Mouse (Mus musculus): Measurements from ENCODE around the gene Hoxa3. TPM values are rescaled to one million over a fixed set of nuclear protein-coding genes. Genes with fewer than 3 reads are reported as not detected.

The Hoxa3 gene
- polyA plus RNA-seq, 1 experiment from 2014 or later, result 9.4 TPM

DNA sequence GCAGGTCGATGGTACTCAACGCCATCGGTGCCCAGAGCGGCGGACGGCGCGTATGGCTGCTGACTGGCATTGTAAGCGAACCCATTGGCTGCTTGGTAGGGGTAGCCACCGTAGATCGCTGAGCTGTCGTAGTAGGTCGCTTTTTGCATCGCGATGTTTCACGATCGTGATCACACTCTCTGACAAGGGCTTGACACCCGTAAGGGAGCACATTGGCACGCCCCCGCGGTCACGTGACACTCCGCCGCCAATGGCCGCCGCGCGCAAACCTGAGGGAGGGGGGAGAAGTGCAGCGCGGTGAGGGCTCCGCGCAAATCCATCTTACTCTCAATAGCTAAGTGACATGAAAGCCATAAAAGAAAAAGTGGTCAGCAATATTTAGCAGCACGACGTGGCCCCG lies 40.6 kb downstream of the Hoxa3 start:
- Histone ChIP-seq H3K9ac (peak overlapping the region; percentile 53), H3K27ac (peak overlapping the region; percentile 95), H3K27me3 (peaks cover 80% of the 10 kb centered on the region), H3K4me2 (peak overlapping the region; percentile 90), H3K9me3 (no peaks in the 10 kb centered on the region), H3K4me1 (peaks cover 35% of the 10 kb centered on the region), H3K4me3 (peak overlapping the region; percentile 40), H3K36me3 (no peaks in the 10 kb centered on the region)
- ATAC-seq (ENCODE audit: borderline replicate concordance, extremely low read depth, low FRiP score, low TSS enrichment), result peak; percentile 81
- 0% methylated on average over 35 of the region's 35 CpGs for WGBS

GRCm38 (mm10) chr6:52171938-52172337 lies 41.2 kb downstream of the Hoxa3 start:
- H3K9me3 ChIP-seq, result no peaks in the 10 kb centered on the region
- no peaks in the 10 kb centered on the region for H3K36me3 ChIP-seq
- no peak for ATAC-seq (ENCODE audit: borderline replicate concordance, extremely low read depth, low FRiP score, low TSS enrichment)
- H3K4me1 ChIP-seq, result peaks cover 35% of the 10 kb centered on the region
- H3K9ac ChIP-seq, result peak overlapping the region; percentile 53
- WGBS, result 13% methylated on average over 7 of the region's 7 CpGs
- H3K27ac ChIP-seq, result peak overlapping the region; percentile 95
- H3K4me2 ChIP-seq, result peak overlapping the region; percentile 90
- H3K27me3 ChIP-seq, result peaks cover 76% of the 10 kb centered on the region
- H3K4me3 ChIP-seq, result peak overlapping the region; percentile 40

GRCm38 (mm10) chr6:52171331-52171730 lies 41.8 kb downstream of the Hoxa3 start:
- Histone ChIP-seq H3K27me3 (peaks cover 77% of the 10 kb centered on the region), H3K9me3 (no peaks in the 10 kb centered on the region), H3K4me1 (peaks cover 35% of the 10 kb centered on the region), H3K4me2 (peak overlapping the region; percentile 90), H3K36me3 (no peaks in the 10 kb centered on the region), H3K27ac (peak overlapping the region; percentile 95), H3K9ac (no peak overlapping the region), H3K4me3 (no peak overlapping the region)
- ATAC-seq (ENCODE audit: borderline replicate concordance, extremely low read depth, low FRiP score, low TSS enrichment), result no peak
- WGBS, result 6% methylated on average over 4 of the region's 4 CpGs

GRCm38 (mm10) chr6:52170898-52171223 lies 42.3 kb downstream of the Hoxa3 start:
- peak overlapping the region; percentile 44 for H3K9ac ChIP-seq
- peaks cover 37% of the 10 kb centered on the region for H3K4me1 ChIP-seq
- H3K36me3 ChIP-seq, result no peaks in the 10 kb centered on the region
- peaks cover 74% of the 10 kb centered on the region for H3K27me3 ChIP-seq
- ATAC-seq (ENCODE audit: borderline replicate concordance, extremely low read depth, low FRiP score, low TSS enrichment), result no peak
- peak overlapping the region; percentile 90 for H3K4me2 ChIP-seq
- H3K9me3 ChIP-seq, result no peaks in the 10 kb centered on the region
- H3K4me3 ChIP-seq, result peak overlapping the region; percentile 29
- WGBS, result 18% methylated on average over 5 of the region's 5 CpGs
- peak overlapping the region; percentile 95 for H3K27ac ChIP-seq

GRCm38 (mm10) chr6:52170166-52170897 lies 42.8 kb downstream of the Hoxa3 start:
- peaks cover 76% of the 10 kb centered on the region for H3K27me3 ChIP-seq
- peak; percentile 37; the same call in 1 of the 2 replicates for ATAC-seq (ENCODE audit: borderline replicate concordance, extremely low read depth, low FRiP score, low TSS enrichment)
- 4% methylated on average over 40 of the region's 40 CpGs for WGBS

DNA sequence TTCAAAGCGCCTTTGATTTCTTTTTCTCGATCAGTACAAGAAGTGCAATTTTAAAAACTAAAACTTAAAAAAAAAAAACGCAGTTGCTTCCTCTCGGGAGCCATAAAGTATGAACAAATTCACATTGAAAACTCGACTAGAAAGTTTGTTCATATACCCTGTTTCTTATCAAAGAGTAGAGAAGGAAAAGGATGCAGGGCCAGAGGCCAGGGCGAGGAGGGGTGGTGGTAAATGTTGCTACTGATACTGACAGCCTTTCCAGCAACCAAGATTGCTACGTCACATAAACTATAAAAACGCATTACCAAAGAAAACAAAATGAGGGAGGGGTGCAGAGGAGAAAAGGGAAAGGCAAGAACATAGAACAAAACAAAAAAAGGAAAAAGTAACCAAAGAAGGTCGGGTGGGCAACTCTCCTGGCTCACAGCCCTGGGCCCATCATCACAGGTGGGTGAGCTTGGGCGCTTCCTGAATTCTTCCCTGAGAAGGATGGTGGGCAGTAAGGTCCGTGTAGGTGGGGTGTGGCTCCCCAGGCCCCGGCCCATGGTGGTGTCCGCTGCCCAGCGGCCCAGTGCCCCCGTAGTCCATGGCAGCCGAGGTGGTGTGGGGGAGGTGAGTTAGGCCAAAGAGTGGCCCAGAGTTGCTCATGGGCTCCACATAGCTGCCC lies 43.5 kb downstream of the Hoxa3 start:
- Histone ChIP-seq H3K27me3 (peaks cover 73% of the 10 kb centered on the region), H3K27ac (peak overlapping the region; percentile 95), H3K9ac (peak overlapping the region; percentile 44), H3K4me2 (peak overlapping the region; percentile 90), H3K36me3 (no peaks in the 10 kb centered on the region), H3K4me1 (peaks cover 42% of the 10 kb centered on the region), H3K4me3 (peak overlapping the region; percentile 29), H3K9me3 (no peaks in the 10 kb centered on the region)
- no peak for ATAC-seq (ENCODE audit: borderline replicate concordance, extremely low read depth, low FRiP score, low TSS enrichment)
- WGBS, result 11% methylated on average over 16 of the region's 16 CpGs

More at GRCm38 (mm10) chr6:52170166-52170897, 42.8 kb downstream of the Hoxa3 start:
- no peaks in the 10 kb centered on the region for H3K9me3 ChIP-seq
- H3K9ac ChIP-seq, result peak overlapping the region; percentile 44
- H3K4me2 ChIP-seq, result peak overlapping the region; percentile 90
- H3K4me1 ChIP-seq, result peaks cover 39% of the 10 kb centered on the region
- peak overlapping the region; percentile 29 for H3K4me3 ChIP-seq
- no peaks in the 10 kb centered on the region for H3K36me3 ChIP-seq
- peak overlapping the region; percentile 95 for H3K27ac ChIP-seq

- H3K27me3 ChIP-seq, result peaks cover 72% of the 10 kb centered on the region
- peak overlapping the region; percentile 34 for H3K4me3 ChIP-seq
- WGBS, result 5% methylated on average over 42 of the region's 42 CpGs
- no peaks in the 10 kb centered on the region for H3K36me3 ChIP-seq
- H3K27ac ChIP-seq, result peak overlapping the region; percentile 98
- peaks cover 42% of the 10 kb centered on the region for H3K4me1 ChIP-seq
- H3K9ac ChIP-seq, result peak overlapping the region; percentile 62
- peak overlapping the region; percentile 90 for H3K4me2 ChIP-seq
- no peak for ATAC-seq (ENCODE audit: borderline replicate concordance, extremely low read depth, low FRiP score, low TSS enrichment)
- no peaks in the 10 kb centered on the region for H3K9me3 ChIP-seq
Observed at GRCm38 (mm10) chr6:52168191-52169055, 44.7 kb downstream of the Hoxa3 start.

- no peaks in the 10 kb centered on the region for H3K36me3 ChIP-seq
- no peaks in the 10 kb centered on the region for H3K9me3 ChIP-seq
- ATAC-seq (ENCODE audit: borderline replicate concordance, extremely low read depth, low FRiP score, low TSS enrichment), result no peak
- peak overlapping the region; percentile 62 for H3K9ac ChIP-seq
- H3K4me1 ChIP-seq, result peaks cover 39% of the 10 kb centered on the region
- peak overlapping the region; percentile 34 for H3K4me3 ChIP-seq
- peak overlapping the region; percentile 90 for H3K4me2 ChIP-seq
- peak overlapping the region; percentile 98 for H3K27ac ChIP-seq
- peaks cover 73% of the 10 kb centered on the region for H3K27me3 ChIP-seq
- WGBS, result 12% methylated on average over 14 of the region's 14 CpGs
Observed at GRCm38 (mm10) chr6:52167736-52168161, 45.4 kb downstream of the Hoxa3 start.

DNA sequence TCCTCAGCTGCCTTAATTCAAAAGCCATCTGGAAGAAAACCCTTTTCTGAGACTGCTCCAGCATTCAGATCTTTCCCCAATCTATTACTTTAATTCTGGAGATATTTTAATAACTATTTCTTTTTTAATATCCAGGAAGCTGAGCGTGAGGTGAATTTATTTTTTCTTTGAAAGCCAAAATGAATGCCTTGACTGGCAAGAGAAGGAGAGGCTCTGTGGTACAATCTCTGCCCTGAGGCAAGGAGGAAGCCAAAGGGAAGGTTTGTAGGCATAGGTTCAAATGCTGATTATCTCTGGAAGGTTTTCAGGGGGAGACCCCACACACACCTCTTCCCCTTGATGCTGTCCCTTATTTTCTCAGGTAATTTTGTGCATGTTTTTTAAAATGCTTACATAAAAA lies 46.0 kb downstream of the Hoxa3 start:
- Histone ChIP-seq H3K4me1 (peaks cover 34% of the 10 kb centered on the region), H3K27me3 (peaks cover 69% of the 10 kb centered on the region), H3K27ac (peak overlapping the region; percentile 98), H3K36me3 (no peaks in the 10 kb centered on the region), H3K4me3 (peak overlapping the region; percentile 52), H3K4me2 (peak overlapping the region; percentile 90), H3K9ac (peak overlapping the region; percentile 62), H3K9me3 (no peaks in the 10 kb centered on the region)
- WGBS, result 21% methylated on average over 1 of the region's 1 CpGs
- no peak for ATAC-seq (ENCODE audit: borderline replicate concordance, extremely low read depth, low FRiP score, low TSS enrichment)

- H3K9me3 ChIP-seq, result no peaks in the 10 kb centered on the region
- peak overlapping the region; percentile 90 for H3K4me2 ChIP-seq
- no peaks in the 10 kb centered on the region for H3K36me3 ChIP-seq
- H3K27me3 ChIP-seq, result peaks cover 68% of the 10 kb centered on the region
- no peak for ATAC-seq (ENCODE audit: borderline replicate concordance, extremely low read depth, low FRiP score, low TSS enrichment)
- H3K9ac ChIP-seq, result peak overlapping the region; percentile 62
- H3K4me3 ChIP-seq, result peak overlapping the region; percentile 52
- 11% methylated on average over 4 of the region's 4 CpGs for WGBS
- H3K27ac ChIP-seq, result peak overlapping the region; percentile 98
- H3K4me1 ChIP-seq, result peaks cover 27% of the 10 kb centered on the region
Observed at GRCm38 (mm10) chr6:52166431-52167077, 46.6 kb downstream of the Hoxa3 start.
